Comparison of ENCODE assay signal across 34 mouse cellular contexts in the genomic region with DNA sequence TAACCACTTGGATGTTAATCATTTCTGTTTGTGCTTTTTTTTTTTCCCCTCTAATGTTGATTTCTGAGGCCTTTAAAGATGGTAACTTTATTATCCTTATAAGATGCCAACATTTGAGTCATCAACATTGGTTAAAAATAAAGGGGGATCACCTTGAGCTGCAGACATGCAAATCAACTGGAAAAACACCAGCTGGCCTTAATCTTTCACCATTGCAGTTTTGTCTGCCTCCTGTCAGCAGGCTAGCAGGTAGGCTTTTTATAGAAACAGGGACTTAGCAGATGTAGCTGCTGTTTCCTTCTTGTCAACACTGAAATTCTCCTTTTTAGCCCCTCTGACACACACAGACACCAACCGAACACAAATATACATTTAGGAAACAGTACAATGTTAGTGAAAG.
A peak's percentile ranks its signal among the peaks of the same experiment; 100 is the strongest.
DNase-seq lines count a peak whose midpoint lies in the region; ATAC-seq and TF ChIP-seq lines count a peak whose summit lies in the region.
"Had no signal": no experiment of that assay in that cellular context is flagged by ENCODE, and none has a peak within 500 bp of the region (broad histone marks: within the 10 kb centered on the region; RNA-seq: fewer than 3 reads in every experiment).

No protein-coding gene starts in this region.

- H3K4me3 ChIP-seq in heart, embryonic 10.5 days, result no peak overlapping the region
- no peak overlapping the region for H3K4me3 ChIP-seq in heart, embryonic 11.5 days (ENCODE audit: low read depth, low read length)
- no peak overlapping the region for H3K4me3 ChIP-seq in CH12.LX (replicated peaks in 1 of 3; ENCODE audit: low read depth in 2 of 3, low read length in 2 of 3, poor library complexity in 1 of 3)
- H3K4me3 ChIP-seq in heart, postnatal 0 days (ENCODE audit: low read depth, low read length), result no peak overlapping the region
- H3K4me3 ChIP-seq: forebrain, embryonic 13.5 days; heart, embryonic 13.5 days; hindbrain, embryonic 10.5 days; liver, embryonic 13.5 days; megakaryocyte, embryonic 14.5 days; neural tube, embryonic 15.5 days had no signal

- WGBS in heart, embryonic 10.5 days, result 28% methylated on average over 1 of the region's 1 CpGs
- 28% methylated on average over 1 of the region's 1 CpGs for WGBS in heart, embryonic 11.5 days (ENCODE audit: insufficient replicate concordance)
- WGBS in heart, postnatal 0 days, result 5% methylated on average over 1 of the region's 1 CpGs

- no peak; the same call in none of the 2 replicates for TF ChIP-seq RAD21 in CH12.LX (IDR thresholded peaks at IDR 0.05; ENCODE audit: low read depth, low read length)

- no peaks in the 10 kb centered on the region for H3K79me2 ChIP-seq in CH12.LX (replicated peaks; ENCODE audit: control insufficient read depth, extremely low read depth, insufficient read depth, poor library complexity, severe bottlenecking)

- H3K9ac ChIP-seq in heart, embryonic 11.5 days (ENCODE audit: low read depth, low read length), result no peak overlapping the region
- no peak overlapping the region for H3K9ac ChIP-seq in CH12.LX (ENCODE audit: insufficient read depth, low read depth)
- no peak overlapping the region for H3K9ac ChIP-seq in heart, postnatal 0 days (replicated peaks; ENCODE audit: low read depth, low read length)
- H3K9ac ChIP-seq: forebrain, embryonic 13.5 days; heart, embryonic 13.5 days; liver, embryonic 13.5 days; neural tube, embryonic 15.5 days had no signal

- peak; percentile 2 to 27 for DNase-seq in cerebellum, postnatal 14 days
- DNase-seq in cerebellum, adult 8-10 months, result no peak
- DNase-seq in heart, embryonic 10.5 days (ENCODE audit: low spot score), result peak; percentile 76
- DNase-seq in CH12.LX (ENCODE audit: extremely low read depth), result peak; percentile 82
- peak; percentile 46 for DNase-seq in heart, postnatal 0 days (ENCODE audit: low spot score)
- no peak for DNase-seq in spleen, postnatal 36 days (ENCODE audit: low spot score in 2 of 2)
- no peak for DNase-seq in gastrocnemius, postnatal 25 days
- DNase-seq: adrenal gland, adult 2 months; cerebellum, adult 11-12 months; cerebellum, postnatal 36 days; gastrocnemius, postnatal 36 days; kidney, adult 8-10 months; kidney, postnatal 4 days; left cerebral cortex, postnatal 4 days; liver, embryonic 13.5 days; lung, adult 18-20 months; lung, postnatal 4 days; midbrain, embryonic 14.5 days; retina, postnatal 1 day; right cerebral cortex, postnatal 14 days; thymus, adult 18-20 months; thymus, postnatal 25 days had no signal

- no peak for TF ChIP-seq CTCF in CH12.LX (conservative IDR thresholded peaks at IDR 0.05 in 1 of 2, IDR thresholded peaks at IDR 0.05 in 1 of 2; ENCODE audit: low read depth in 2 of 2, low read length in 2 of 2)
- TF ChIP-seq CTCF in heart, postnatal 0 days (IDR thresholded peaks at IDR 0.05; ENCODE audit: low read depth), result no peak

- H3K4me1 ChIP-seq in heart, embryonic 10.5 days, result no peaks in the 10 kb centered on the region
- no peaks in the 10 kb centered on the region for H3K4me1 ChIP-seq in heart, embryonic 11.5 days (ENCODE audit: control insufficient read depth, insufficient read depth, low read length)
- peaks cover 0 to 10% of the 10 kb centered on the region in 2 experiments; a peak in 2 of 4 replicates for H3K4me1 ChIP-seq in CH12.LX (ENCODE audit: control insufficient read depth in 1 of 2, insufficient read depth in 2 of 2)
- no peaks in the 10 kb centered on the region for H3K4me1 ChIP-seq in heart, postnatal 0 days (ENCODE audit: control insufficient read depth, insufficient read depth)
- H3K4me1 ChIP-seq: forebrain, embryonic 13.5 days; heart, embryonic 13.5 days; hindbrain, embryonic 10.5 days; liver, embryonic 13.5 days; megakaryocyte, embryonic 14.5 days; neural tube, embryonic 15.5 days had no signal

- TF ChIP-seq POLR2A in CH12.LX (IDR thresholded peaks at IDR 0.05; ENCODE audit: low read depth, low read length), result no peak

- H3K4me2 ChIP-seq in heart, embryonic 11.5 days, result no peak overlapping the region
- H3K4me2 ChIP-seq in CH12.LX (ENCODE audit: insufficient read depth, low read depth, poor library complexity, severe bottlenecking), result no peak overlapping the region
- H3K4me2 ChIP-seq in heart, postnatal 0 days (ENCODE audit: low read depth, low read length), result no peak overlapping the region
- H3K4me2 ChIP-seq: forebrain, embryonic 13.5 days; heart, embryonic 13.5 days; liver, embryonic 13.5 days; neural tube, embryonic 15.5 days had no signal

- ATAC-seq in heart, embryonic 11.5 days (replicated peaks; ENCODE audit: insufficient number of reproducible peaks, low FRiP score, low TSS enrichment), result no peak
- peak; percentile 75 for ATAC-seq in heart, postnatal 0 days (ENCODE audit: insufficient read depth, low read depth)
- ATAC-seq: activated CD4-positive, CD25-positive, alpha-beta regulatory T cell, adult 4 months; CD4-positive, CD25-positive, alpha-beta regulatory T cell, adult 4 months; forebrain, embryonic 13.5 days; hindbrain, embryonic 16.5 days; intestine, embryonic 16.5 days; lung, postnatal 0 days had no signal

- peak; percentile 87 for TF ChIP-seq EP300 in CH12.LX (IDR thresholded peaks at IDR 0.05; ENCODE audit: low read length)
- TF ChIP-seq EP300 in heart, postnatal 0 days (IDR thresholded peaks at IDR 0.05; ENCODE audit: low read depth), result no peak; the same call in 1 of the 2 replicates

- H3K27ac ChIP-seq in heart, embryonic 10.5 days, result no peak overlapping the region
- no peak overlapping the region for H3K27ac ChIP-seq in heart, embryonic 11.5 days (ENCODE audit: low read depth, low read length)
- no peak overlapping the region for H3K27ac ChIP-seq in CH12.LX (ENCODE audit: insufficient read depth, low read depth)
- H3K27ac ChIP-seq in heart, postnatal 0 days (ENCODE audit: low read depth), result no peak overlapping the region
- H3K27ac ChIP-seq: forebrain, embryonic 13.5 days; heart, embryonic 13.5 days; hindbrain, embryonic 10.5 days; kidney, postnatal 0 days; liver, embryonic 13.5 days; neural tube, embryonic 15.5 days had no signal

- H3K9me3 ChIP-seq in heart, embryonic 10.5 days, result no peaks in the 10 kb centered on the region
- no peaks in the 10 kb centered on the region for H3K9me3 ChIP-seq in heart, embryonic 11.5 days (replicated peaks; ENCODE audit: control insufficient read depth, low read length)
- no peaks in the 10 kb centered on the region for H3K9me3 ChIP-seq in CH12.LX (replicated peaks; ENCODE audit: low read length)
- H3K9me3 ChIP-seq in heart, postnatal 0 days (replicated peaks; ENCODE audit: control insufficient read depth, low read length), result no peaks in the 10 kb centered on the region
- H3K9me3 ChIP-seq: forebrain, embryonic 13.5 days; heart, embryonic 13.5 days; hindbrain, embryonic 10.5 days; liver, embryonic 13.5 days; megakaryocyte, embryonic 14.5 days; neural tube, embryonic 15.5 days had no signal

- H3K27me3 ChIP-seq in heart, embryonic 10.5 days (ENCODE audit: insufficient read depth, poor library complexity, severe bottlenecking), result no peaks in the 10 kb centered on the region
- no peaks in the 10 kb centered on the region for H3K27me3 ChIP-seq in heart, embryonic 11.5 days (ENCODE audit: control insufficient read depth, insufficient read depth, low read length)
- H3K27me3 ChIP-seq in CH12.LX (replicated peaks), result no peaks in the 10 kb centered on the region
- H3K27me3 ChIP-seq in heart, postnatal 0 days (ENCODE audit: control insufficient read depth, insufficient read depth, low read length), result no peaks in the 10 kb centered on the region
- H3K27me3 ChIP-seq: forebrain, embryonic 13.5 days; heart, embryonic 13.5 days; liver, embryonic 13.5 days; megakaryocyte, embryonic 14.5 days; neural tube, embryonic 15.5 days had no signal

- H3K36me3 ChIP-seq in heart, embryonic 10.5 days, result no peaks in the 10 kb centered on the region
- H3K36me3 ChIP-seq in heart, embryonic 11.5 days (ENCODE audit: control insufficient read depth, insufficient read depth, low read length), result no peaks in the 10 kb centered on the region
- no peaks in the 10 kb centered on the region for H3K36me3 ChIP-seq in CH12.LX (replicated peaks in 1 of 2; ENCODE audit: control insufficient read depth in 1 of 2, insufficient read depth in 1 of 2, low read length in 1 of 2)
- H3K36me3 ChIP-seq in heart, postnatal 0 days (replicated peaks; ENCODE audit: control insufficient read depth, insufficient read depth, low read length), result no peaks in the 10 kb centered on the region
- H3K36me3 ChIP-seq: heart, embryonic 13.5 days; hindbrain, embryonic 10.5 days; liver, embryonic 13.5 days; neural tube, embryonic 15.5 days had no signal

- dilution Hi-C loops in CH12.LX (cut with MboI; ENCODE audit: extremely low pct_ligation_motif_present, extremely low pct_unique_long_range_greater_than_20kb, low sequenced_read_pairs), result no loop called here

- in situ Hi-C loops in CH12.LX (cut with MboI; ENCODE audit: low pct_ligation_motif_present, low pct_unique_long_range_greater_than_20kb, low sequenced_read_pairs), result no loop called here

TF ChIP-seq in CH12.LX, 34 proteins besides CTCF, POLR2A, EP300 and RAD21 (continues in another document):
- TF ChIP-seq UBTF (IDR thresholded peaks at IDR 0.05; ENCODE audit: low read depth, low read length) (no peak), JUND (conservative IDR thresholded peaks at IDR 0.05; ENCODE audit: low read depth, low read length) (0 out of 2 replicates have a peak, but pooled peaks have one; percentile 27), KAT2A (IDR thresholded peaks at IDR 0.05; ENCODE audit: insufficient replicate concordance, low read length) (no peak), JUN (IDR thresholded peaks at IDR 0.05; ENCODE audit: insufficient read depth, low read depth, low read length) (no peak), GABPA (IDR thresholded peaks at IDR 0.05; ENCODE audit: insufficient replicate concordance, low read depth, low read length) (no peak), E2F4 (IDR thresholded peaks at IDR 0.05; ENCODE audit: insufficient replicate concordance, low read depth, low read length) (no peak), MXI1 (IDR thresholded peaks at IDR 0.05; ENCODE audit: low read depth, low read length) (no peak), ZKSCAN1 (IDR thresholded peaks at IDR 0.05; ENCODE audit: borderline replicate concordance, low read depth, low read length) (no peak), CHD2 (IDR thresholded peaks at IDR 0.05; ENCODE audit: low read length) (no peak; the same call in 1 of the 2 replicates), ZC3H11A (IDR thresholded peaks at IDR 0.05; ENCODE audit: low read depth, low read length) (no peak), SMC3 (IDR thresholded peaks at IDR 0.05; ENCODE audit: low read depth, low read length) (no peak), ZNF384 (IDR thresholded peaks at IDR 0.05; ENCODE audit: low read depth, low read length) (no peak), ELF1 (IDR thresholded peaks at IDR 0.05; ENCODE audit: low read depth, low read length) (no peak), SIN3A (IDR thresholded peaks at IDR 0.05; ENCODE audit: low read length) (no peak), ZMIZ1 (IDR thresholded peaks at IDR 0.05; ENCODE audit: low read depth, low read length) (no peak), NRF1 (IDR thresholded peaks at IDR 0.05; ENCODE audit: low read depth, low read length) (no peak), MYC (IDR thresholded peaks at IDR 0.05; ENCODE audit: low read depth, low read length) (no peak), NELFE (IDR thresholded peaks at IDR 0.05; ENCODE audit: low read depth, low read length) (no peak)

Comparison
In these comparisons a context has a peak if more than half of its experiments do, and no peak if none do; other contexts are left out.
1. DNase-seq: peak in cerebellum, postnatal 14 days (2 of 2), heart, embryonic 10.5 days (single experiment), CH12.LX (single experiment) and heart, postnatal 0 days (single experiment); none in cerebellum, adult 8-10 months (single experiment), spleen, postnatal 36 days (0 of 2) and gastrocnemius, postnatal 25 days (single experiment).